Mouse (Mus musculus) limb, embryonic 13.5 days (tissue): Measurements from ENCODE around the gene Crebl2. TPM values are rescaled to one million over a fixed set of nuclear protein-coding genes. Genes with fewer than 3 reads are reported as not detected.

Experiments
- ATAC-seq: fragments of 200-750 bp; cut with Nextera tagmentation; 2 replicates; pipeline ENCODE4 v1.8.0; 2017; ENCODE audit warnings: low read depth, moderate number of reproducible peaks, moderate TSS enrichment; ENCODE audit not compliant: low FRiP score
- H3K27ac ChIP-seq: fragments of 300-500 bp; sonication (generic); 2 replicates; pipeline ENCODE4 v1.5.1; 2015; ENCODE audit warnings: inconsistent platforms, mild to moderate bottlenecking, moderate library complexity
- H3K27me3 ChIP-seq: fragments of 300-500 bp; sonication (generic); 2 replicates; pipeline ENCODE4 v1.6.1; 2015; ENCODE audit warnings: mild to moderate bottlenecking, inconsistent platforms
- H3K36me3 ChIP-seq: fragments of 300-500 bp; sonication (generic); 2 replicates; pipeline ENCODE4 v1.6.1; 2015; ENCODE audit warnings: inconsistent platforms, mild to moderate bottlenecking, moderate library complexity
- H3K4me1 ChIP-seq: fragments of 300-500 bp; sonication (generic); 2 replicates; pipeline ENCODE4 v1.6.1; 2015; ENCODE audit warnings: inconsistent platforms
- H3K4me2 ChIP-seq: fragments of 300-500 bp; sonication (generic); replicated peaks from 2 replicates; pipeline ENCODE4 v1.6.1; 2015; ENCODE audit warnings: inconsistent platforms, mild to moderate bottlenecking, moderate library complexity
- H3K4me3 ChIP-seq: fragments of 300-500 bp; sonication (generic); 2 replicates; pipeline ENCODE4 v1.5.1; 2015; ENCODE audit warnings: moderate library complexity, mild to moderate bottlenecking, inconsistent platforms
- H3K9ac ChIP-seq: fragments of 300-500 bp; sonication (generic); 2 replicates; pipeline ENCODE4 v1.6.1; 2015; ENCODE audit warnings: mild to moderate bottlenecking, inconsistent platforms
- H3K9me3 ChIP-seq: fragments of 300-500 bp; sonication (generic); 2 replicates; pipeline ENCODE4 v1.6.1; 2016; ENCODE audit warnings: inconsistent platforms
- WGBS: fragments of 180-500 bp; shearing (Covaris S2); methylation state at CpG from one replicate; pipeline ENCODE4 v1.1.7; 2015; 5-methylcytosine and 5-hydroxymethylcytosine counted together
- polyA plus RNA-seq: library from polyadenylated mRNA; unstranded; fragments of >200 nt; fragmentation: Nextera tagmentation; extraction: Ambion mirVana; gene quantifications from 2 replicates; pipeline ENCODE4 v1.2.1, GENCODE M21; 2015

Crebl2 gene
- polyA plus RNA-seq, 1 experiment from 2014 or later: 2.6 TPM

DNA sequence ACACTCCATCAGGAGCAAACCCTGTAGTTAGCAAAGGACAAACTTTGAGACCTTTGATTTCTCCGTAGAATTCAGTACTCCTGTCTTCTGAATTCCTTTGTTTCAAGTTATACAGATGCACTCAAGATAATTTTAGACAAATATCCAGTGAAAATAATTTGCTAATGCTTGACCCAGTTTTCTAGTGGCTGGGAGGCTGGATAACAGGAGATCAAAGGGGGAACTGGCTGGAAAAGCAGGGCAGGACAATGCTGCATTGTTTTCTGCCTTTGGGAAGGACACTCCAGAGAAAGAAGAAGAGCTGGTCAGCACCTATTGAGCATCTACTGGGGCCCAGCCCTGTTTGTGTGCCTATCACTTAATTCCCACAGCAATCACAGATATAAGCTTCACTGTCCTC, 28.5 kb upstream of the Crebl2 start:
- H3K27me3 ChIP-seq: no peaks in the 10 kb centered on the region
- no peak overlapping the region for H3K27ac ChIP-seq
- no peaks in the 10 kb centered on the region for H3K9me3 ChIP-seq
- WGBS: 82% methylated on average over 1 of the region's 1 CpGs
- H3K9ac ChIP-seq: no peak overlapping the region
- H3K4me2 ChIP-seq: no peak overlapping the region
- no peak for ATAC-seq
- no peak overlapping the region for H3K4me3 ChIP-seq
- H3K4me1 ChIP-seq: no peaks in the 10 kb centered on the region
- no peaks in the 10 kb centered on the region for H3K36me3 ChIP-seq

DNA sequence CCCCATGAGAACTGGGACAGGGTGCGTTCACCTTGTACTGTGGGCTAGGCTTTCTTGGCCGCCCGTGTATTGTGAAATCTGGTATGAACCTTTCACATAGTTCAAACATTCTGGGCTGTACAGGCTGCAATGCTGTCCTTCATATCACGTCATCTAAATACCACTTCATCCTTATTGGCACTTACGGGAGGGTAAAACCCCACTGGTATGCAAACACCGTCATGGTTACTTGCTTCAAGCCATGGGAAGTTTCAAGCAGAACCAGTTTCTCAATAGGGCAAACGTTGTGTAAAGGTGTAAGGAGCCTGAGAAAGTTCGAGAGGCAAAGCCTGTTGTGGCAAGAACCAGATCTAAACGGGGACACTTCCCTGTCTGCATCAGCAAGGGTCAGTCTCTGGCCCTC, 27.3 kb upstream of the Crebl2 start:
- no peaks in the 10 kb centered on the region for H3K4me1 ChIP-seq
- H3K4me3 ChIP-seq: no peak overlapping the region
- H3K9me3 ChIP-seq: no peaks in the 10 kb centered on the region
- 76% methylated on average over 9 of the region's 9 CpGs for WGBS
- H3K4me2 ChIP-seq: no peak overlapping the region
- H3K36me3 ChIP-seq: no peaks in the 10 kb centered on the region
- no peaks in the 10 kb centered on the region for H3K27me3 ChIP-seq
- no peak overlapping the region for H3K9ac ChIP-seq
- no peak for ATAC-seq
- H3K27ac ChIP-seq: no peak overlapping the region

- whole genome bisulfite sequencing: 70% methylated on average over 5 of the region's 5 CpGs
- H3K36me3 ChIP-seq: no peaks in the 10 kb centered on the region
- no peaks in the 10 kb centered on the region for H3K27me3 ChIP-seq
- H3K9me3 ChIP-seq: no peaks in the 10 kb centered on the region
- H3K9ac ChIP-seq: no peak overlapping the region
- H3K4me3 ChIP-seq: no peak overlapping the region
- no peak overlapping the region for H3K4me2 ChIP-seq
- no peak overlapping the region for H3K27ac ChIP-seq
- no peak for ATAC-seq
- no peaks in the 10 kb centered on the region for H3K4me1 ChIP-seq
These were observed 25.1 kb upstream of the Crebl2 start for GRCm38 (mm10) chr6:134804736-134805277.

DNA sequence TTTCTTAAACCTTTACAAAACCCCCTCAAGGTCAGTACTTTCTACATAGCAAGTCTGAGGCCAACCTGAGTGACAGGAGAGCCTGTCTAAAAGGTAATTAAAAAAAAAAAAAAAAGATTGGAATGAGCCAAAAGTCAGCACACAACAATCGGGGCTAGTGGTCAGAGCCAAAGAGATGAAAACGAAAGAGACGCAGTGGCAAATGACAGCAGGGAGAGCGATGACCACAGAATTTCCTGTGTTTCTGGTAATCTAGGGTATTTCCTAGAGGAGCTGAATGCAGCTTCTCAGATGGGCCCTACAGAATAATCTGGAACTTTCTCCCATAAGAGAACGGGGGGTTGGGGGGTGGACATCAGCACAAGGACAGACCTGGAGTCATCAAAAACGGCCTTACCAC, 23.8 kb upstream of the Crebl2 start:
- no peak overlapping the region for H3K27ac ChIP-seq
- ATAC-seq: no peak
- H3K27me3 ChIP-seq: no peaks in the 10 kb centered on the region
- H3K4me2 ChIP-seq: no peak overlapping the region
- H3K4me3 ChIP-seq: no peak overlapping the region
- 90% methylated on average over 6 of the region's 6 CpGs for WGBS
- no peaks in the 10 kb centered on the region for H3K4me1 ChIP-seq
- no peak overlapping the region for H3K9ac ChIP-seq
- no peaks in the 10 kb centered on the region for H3K36me3 ChIP-seq
- no peaks in the 10 kb centered on the region for H3K9me3 ChIP-seq

- Histone ChIP-seq H3K27ac (no peak overlapping the region), H3K36me3 (no peaks in the 10 kb centered on the region), H3K9ac (no peak overlapping the region), H3K4me2 (no peak overlapping the region), H3K27me3 (no peaks in the 10 kb centered on the region), H3K9me3 (no peaks in the 10 kb centered on the region), H3K4me1 (no peaks in the 10 kb centered on the region), H3K4me3 (no peak overlapping the region)
- 92% methylated on average over 1 of the region's 2 CpGs for WGBS
- no peak for ATAC-seq
These were observed 22.9 kb upstream of the Crebl2 start for GRCm38 (mm10) chr6:134807091-134807490.

GRCm38 (mm10) chr6:134807794-134808193, 22.2 kb upstream of the Crebl2 start:
- Histone ChIP-seq H3K27me3 (no peaks in the 10 kb centered on the region), H3K36me3 (no peaks in the 10 kb centered on the region), H3K27ac (no peak overlapping the region), H3K4me1 (no peaks in the 10 kb centered on the region), H3K4me3 (no peak overlapping the region), H3K9ac (no peak overlapping the region), H3K4me2 (no peak overlapping the region), H3K9me3 (no peaks in the 10 kb centered on the region)
- no peak for ATAC-seq
- WGBS: 90% methylated on average over 11 of the region's 11 CpGs

- H3K4me3 ChIP-seq: no peak overlapping the region
- WGBS: 78% methylated on average over 1 of the region's 1 CpGs
- no peaks in the 10 kb centered on the region for H3K27me3 ChIP-seq
- H3K9ac ChIP-seq: no peak overlapping the region
- no peak overlapping the region for H3K4me2 ChIP-seq
- H3K36me3 ChIP-seq: no peaks in the 10 kb centered on the region
- peaks cover 12% of the 10 kb centered on the region for H3K4me1 ChIP-seq
- no peak for ATAC-seq
- H3K9me3 ChIP-seq: no peaks in the 10 kb centered on the region
- no peak overlapping the region for H3K27ac ChIP-seq
These were observed 16.9 kb upstream of the Crebl2 start for GRCm38 (mm10) chr6:134813066-134813465.

DNA sequence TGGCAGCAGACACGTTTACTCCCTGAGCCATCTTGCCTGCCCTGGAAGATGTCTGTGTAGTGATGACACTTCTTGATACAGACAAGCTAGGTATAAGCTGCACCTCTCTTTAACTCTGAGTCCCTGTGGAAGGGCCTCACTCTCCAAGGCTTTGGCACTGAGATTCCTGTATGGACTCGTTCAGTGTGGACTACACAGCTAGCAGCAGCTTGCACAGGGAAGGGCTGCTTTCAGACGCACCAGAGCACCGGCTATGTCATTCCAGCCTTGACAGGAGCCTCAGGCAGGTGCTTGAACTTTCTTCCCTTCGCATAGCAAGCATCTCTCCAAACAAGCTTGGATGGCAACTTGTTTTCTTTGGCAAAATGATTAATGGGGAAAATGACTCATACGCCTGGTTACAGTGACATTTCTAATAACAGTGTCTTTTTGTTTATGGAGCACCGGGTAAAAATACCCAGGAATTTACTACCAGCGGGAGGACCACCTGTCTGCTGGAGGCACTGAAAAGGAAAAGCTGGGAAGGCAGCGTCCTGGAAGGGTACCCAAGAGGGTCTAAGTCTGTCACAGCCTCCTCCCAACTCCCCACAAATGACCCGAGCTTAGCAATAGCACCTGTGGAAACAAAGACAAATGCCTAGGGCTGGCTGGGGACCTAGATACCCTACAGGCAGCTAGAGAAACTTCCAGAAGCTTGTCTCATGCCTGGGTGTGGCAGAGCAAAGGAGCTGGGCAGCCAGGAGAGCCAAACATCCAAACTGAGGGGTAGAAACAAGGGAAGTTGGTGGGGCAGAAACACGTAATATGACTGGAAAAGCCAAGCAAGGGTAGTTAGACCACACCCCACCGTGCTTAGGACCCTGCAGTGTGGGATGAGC, 12.7 kb upstream of the Crebl2 start:
- WGBS: 53% methylated on average over 12 of the region's 12 CpGs
- Histone ChIP-seq H3K9ac (no peak overlapping the region), H3K4me3 (no peak overlapping the region), H3K4me2 (no peak overlapping the region), H3K27me3 (no peaks in the 10 kb centered on the region), H3K36me3 (no peaks in the 10 kb centered on the region), H3K27ac (peak overlapping the region; percentile 48; the same call in 1 of the 2 replicates), H3K9me3 (no peaks in the 10 kb centered on the region), H3K4me1 (peaks cover 12% of the 10 kb centered on the region)
- ATAC-seq: peak; percentile 51; the same call in 1 of the 2 replicates

DNA sequence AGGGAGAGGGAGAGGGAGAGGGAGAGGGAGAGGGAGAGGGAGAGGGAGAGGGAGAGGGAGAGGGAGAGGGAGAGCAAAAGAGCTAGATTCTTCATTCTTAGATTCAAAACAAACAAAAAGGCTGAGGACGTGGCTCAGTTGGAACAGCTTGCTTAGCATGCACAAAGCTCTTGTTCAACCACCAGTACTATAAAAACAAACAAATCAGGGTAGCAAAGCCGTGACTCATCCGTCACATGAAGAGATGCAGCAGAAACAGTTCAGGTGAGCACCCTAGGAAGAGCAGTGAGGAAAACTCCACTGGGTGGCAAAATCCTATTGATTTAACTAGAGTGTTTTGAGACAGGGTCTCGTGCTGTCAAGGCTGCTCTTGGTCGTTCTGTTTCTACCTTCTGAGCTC, 10.2 kb upstream of the Crebl2 start:
- WGBS: 63% methylated on average over 5 of the region's 5 CpGs
- no peak overlapping the region for H3K9ac ChIP-seq

GRCm38 (mm10) chr6:134820411-134820810, 9.5 kb upstream of the Crebl2 start:
- no peak overlapping the region for H3K9ac ChIP-seq
- ATAC-seq: no peak
- peaks cover 12% of the 10 kb centered on the region for H3K4me1 ChIP-seq
- no peak overlapping the region for H3K27ac ChIP-seq
- no peaks in the 10 kb centered on the region for H3K9me3 ChIP-seq
- no peaks in the 10 kb centered on the region for H3K27me3 ChIP-seq
- 70% methylated on average over 6 of the region's 6 CpGs for WGBS
- no peak overlapping the region for H3K4me2 ChIP-seq
- no peak overlapping the region for H3K4me3 ChIP-seq
- no peaks in the 10 kb centered on the region for H3K36me3 ChIP-seq

More for the DNA sequence above, 10.2 kb upstream of the Crebl2 start:
- Histone ChIP-seq H3K4me1 (peaks cover 12% of the 10 kb centered on the region), H3K36me3 (no peaks in the 10 kb centered on the region), H3K27ac (no peak overlapping the region), H3K4me3 (no peak overlapping the region), H3K27me3 (no peaks in the 10 kb centered on the region), H3K4me2 (no peak overlapping the region), H3K9me3 (no peaks in the 10 kb centered on the region)
- no peak for ATAC-seq

GRCm38 (mm10) chr6:134822844-134823243, 7.1 kb upstream of the Crebl2 start:
- 69% methylated on average over 10 of the region's 10 CpGs for WGBS

DNA sequence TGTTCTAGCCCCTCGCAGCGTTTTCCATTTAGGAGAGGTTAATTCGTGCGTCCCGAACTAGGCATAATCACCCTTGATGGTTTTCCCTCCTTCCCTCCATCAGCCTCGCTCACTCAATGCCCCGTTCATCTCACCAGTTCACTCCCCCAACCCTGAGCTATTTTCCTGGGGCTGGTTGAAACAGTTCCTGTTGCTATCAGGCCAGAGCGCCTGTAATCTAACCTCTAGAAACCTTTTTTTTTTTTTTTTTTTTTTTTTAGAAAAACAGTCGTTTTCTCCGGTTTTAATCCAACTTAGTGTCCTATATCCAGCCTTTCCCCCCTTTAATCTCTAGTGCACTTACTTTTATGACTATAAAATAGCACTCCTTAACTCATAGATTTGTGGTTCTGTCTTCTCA, 822 bp downstream of the Crebl2 start:
- WGBS: 2% methylated on average over 10 of the region's 10 CpGs
- Histone ChIP-seq H3K27ac (no peak overlapping the region), H3K36me3 (no peaks in the 10 kb centered on the region)

More at GRCm38 (mm10) chr6:134822844-134823243, 7.1 kb upstream of the Crebl2 start:
- Histone ChIP-seq H3K9ac (no peak overlapping the region), H3K4me1 (peaks cover 2% of the 10 kb centered on the region; the same call in 1 of the 2 replicates), H3K4me2 (no peak overlapping the region), H3K36me3 (no peaks in the 10 kb centered on the region), H3K27ac (no peak overlapping the region), H3K4me3 (no peak overlapping the region), H3K27me3 (no peaks in the 10 kb centered on the region), H3K9me3 (no peaks in the 10 kb centered on the region)
- ATAC-seq: no peak

More for the DNA sequence above, 822 bp downstream of the Crebl2 start:
- Histone ChIP-seq H3K4me2 (peak overlapping the region; percentile 85), H3K9me3 (no peaks in the 10 kb centered on the region), H3K4me3 (peak overlapping the region; percentile 70), H3K27me3 (no peaks in the 10 kb centered on the region), H3K4me1 (peaks cover 11% of the 10 kb centered on the region), H3K9ac (peak overlapping the region; percentile 73)
- no peak for ATAC-seq
